11 mouse cellular contexts compared by ENCODE assay signal in the genomic region with DNA sequence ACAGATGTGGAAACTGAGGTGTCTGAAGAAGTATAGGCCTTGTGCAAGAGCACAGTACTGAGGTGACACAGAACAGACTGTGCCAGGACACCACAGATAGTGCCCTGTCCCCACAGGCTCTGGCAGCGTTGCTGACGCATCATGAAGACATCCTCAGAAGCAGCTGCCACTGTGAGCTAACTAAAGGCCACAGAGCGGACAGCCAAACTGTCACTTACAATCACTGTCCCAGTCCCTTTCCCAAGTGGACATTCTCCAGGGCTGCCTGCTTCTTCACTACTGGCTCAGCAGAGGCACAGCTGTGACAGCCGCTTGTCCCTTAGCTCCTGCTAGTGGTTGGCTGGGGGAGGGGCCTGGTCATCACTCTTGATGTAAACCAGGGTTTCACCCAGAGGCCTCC. TPM values are rescaled to one million over a fixed set of nuclear protein-coding genes. Genes with fewer than 3 reads are reported as not detected.
A peak's percentile ranks its signal among the peaks of the same experiment; 100 is the strongest.
DNase-seq lines count a peak whose midpoint lies in the region; ATAC-seq lines count a peak whose summit lies in the region.
"Had no signal": no experiment of that assay in that cellular context is flagged by ENCODE, and none has a peak within 500 bp of the region (broad histone marks: within the 10 kb centered on the region; RNA-seq: fewer than 3 reads in every experiment).

No protein-coding gene starts in this region.

- no peaks in the 10 kb centered on the region for H3K9me3 ChIP-seq in heart, embryonic 14.5 days (ENCODE audit: control insufficient read depth, low read length)
- H3K9me3 ChIP-seq in midbrain, embryonic 10.5 days (replicated peaks), result no peaks in the 10 kb centered on the region
- no peaks in the 10 kb centered on the region for H3K9me3 ChIP-seq in midbrain, embryonic 16.5 days (replicated peaks; ENCODE audit: control insufficient read depth, low read length, poor library complexity, severe bottlenecking)
- no peaks in the 10 kb centered on the region for H3K9me3 ChIP-seq in hindbrain, embryonic 14.5 days (ENCODE audit: control insufficient read depth, low read length)
- H3K9me3 ChIP-seq: forebrain, embryonic 15.5 days; midbrain, embryonic 15.5 days had no signal

- peaks cover 11 to 23% of the 10 kb centered on the region in 2 experiments for H3K4me1 ChIP-seq in heart, embryonic 14.5 days (ENCODE audit: control insufficient read depth in 2 of 2, insufficient read depth in 2 of 2, low read length in 2 of 2)
- H3K4me1 ChIP-seq in midbrain, embryonic 10.5 days, result peaks cover 11% of the 10 kb centered on the region; the same call in 1 of the 2 replicates
- no peaks in the 10 kb centered on the region for H3K4me1 ChIP-seq in midbrain, embryonic 16.5 days (ENCODE audit: control insufficient read depth, insufficient read depth, low read length)
- no peaks in the 10 kb centered on the region for H3K4me1 ChIP-seq in hindbrain, embryonic 14.5 days (replicated peaks; ENCODE audit: control insufficient read depth, insufficient read depth, low read length)
- H3K4me1 ChIP-seq: forebrain, embryonic 15.5 days; midbrain, embryonic 15.5 days had no signal

- no peaks in the 10 kb centered on the region for H3K36me3 ChIP-seq in heart, embryonic 14.5 days (ENCODE audit: control insufficient read depth, insufficient read depth, low read length)
- H3K36me3 ChIP-seq in midbrain, embryonic 10.5 days, result no peaks in the 10 kb centered on the region
- no peaks in the 10 kb centered on the region for H3K36me3 ChIP-seq in midbrain, embryonic 16.5 days (ENCODE audit: control insufficient read depth, insufficient read depth, low read length)
- H3K36me3 ChIP-seq in hindbrain, embryonic 14.5 days (replicated peaks; ENCODE audit: control insufficient read depth, insufficient read depth), result no peaks in the 10 kb centered on the region
- H3K36me3 ChIP-seq: forebrain, embryonic 15.5 days; midbrain, embryonic 15.5 days had no signal

- DNase-seq in heart, adult 11 months, result no peak
- no peak for DNase-seq in midbrain, embryonic 10.5 days (ENCODE audit: low spot score)
- DNase-seq in heart, postnatal 4 days, result peak; percentile 54
- DNase-seq in urinary bladder, postnatal 4 days (ENCODE audit: low spot score in 2 of 2), result no peak
- no peak for DNase-seq in hindbrain, embryonic 14.5 days (ENCODE audit: low spot score)
- no peak for DNase-seq in thymus, postnatal 36 days

- no peak overlapping the region for H3K9ac ChIP-seq in heart, embryonic 14.5 days (ENCODE audit: low read length)
- no peak overlapping the region for H3K9ac ChIP-seq in midbrain, embryonic 16.5 days (ENCODE audit: low read depth, low read length)
- H3K9ac ChIP-seq in hindbrain, embryonic 14.5 days, result no peak overlapping the region
- H3K9ac ChIP-seq: forebrain, embryonic 15.5 days; midbrain, embryonic 15.5 days had no signal

- peak; percentile 55; the same call in 1 of the 2 replicates for ATAC-seq in heart, embryonic 14.5 days (ENCODE audit: insufficient number of reproducible peaks, insufficient read depth, low FRiP score, low read depth)
- ATAC-seq in midbrain, embryonic 16.5 days, result no peak
- ATAC-seq in hindbrain, embryonic 14.5 days (ENCODE audit: low FRiP score), result no peak
- ATAC-seq: forebrain, embryonic 15.5 days; intestine, postnatal 0 days; midbrain, embryonic 15.5 days had no signal

- WGBS in heart, embryonic 14.5 days, result 26% methylated on average over 4 of the region's 4 CpGs
- 80% methylated on average over 4 of the region's 4 CpGs for WGBS in midbrain, embryonic 10.5 days
- WGBS in midbrain, embryonic 16.5 days, result 82% methylated on average over 4 of the region's 4 CpGs
- 75% methylated on average over 4 of the region's 4 CpGs for WGBS in hindbrain, embryonic 14.5 days

- H3K27me3 ChIP-seq in heart, embryonic 14.5 days (ENCODE audit: control insufficient read depth, insufficient read depth, low read length), result no peaks in the 10 kb centered on the region
- no peaks in the 10 kb centered on the region for H3K27me3 ChIP-seq in midbrain, embryonic 10.5 days (ENCODE audit: low read depth, poor library complexity, severe bottlenecking)
- no peaks in the 10 kb centered on the region for H3K27me3 ChIP-seq in midbrain, embryonic 16.5 days (ENCODE audit: control insufficient read depth, insufficient read depth, low read depth, low read length)
- no peaks in the 10 kb centered on the region for H3K27me3 ChIP-seq in hindbrain, embryonic 14.5 days (ENCODE audit: control insufficient read depth, insufficient read depth, low read length)
- H3K27me3 ChIP-seq: forebrain, embryonic 15.5 days; midbrain, embryonic 15.5 days had no signal

- H3K4me2 ChIP-seq in heart, embryonic 14.5 days (ENCODE audit: low read length), result no peak overlapping the region
- H3K4me2 ChIP-seq in midbrain, embryonic 16.5 days (ENCODE audit: low read length), result no peak overlapping the region
- H3K4me2 ChIP-seq in hindbrain, embryonic 14.5 days (replicated peaks), result no peak overlapping the region
- H3K4me2 ChIP-seq: forebrain, embryonic 15.5 days; midbrain, embryonic 15.5 days had no signal

- H3K4me3 ChIP-seq in heart, embryonic 14.5 days (ENCODE audit: control insufficient read depth in 1 of 2, insufficient read depth in 1 of 2, low read depth in 1 of 2, low read length in 2 of 2), result no peak overlapping the region
- H3K4me3 ChIP-seq in midbrain, embryonic 10.5 days, result no peak overlapping the region
- no peak overlapping the region for H3K4me3 ChIP-seq in midbrain, embryonic 16.5 days (ENCODE audit: low read depth, low read length)
- no peak overlapping the region for H3K4me3 ChIP-seq in hindbrain, embryonic 14.5 days (replicated peaks; ENCODE audit: low read length)
- H3K4me3 ChIP-seq: forebrain, embryonic 15.5 days; midbrain, embryonic 15.5 days had no signal

- H3K27ac ChIP-seq in heart, embryonic 14.5 days (replicated peaks in 1 of 2; ENCODE audit: control insufficient read depth in 1 of 2, insufficient read depth in 1 of 2, low read depth in 2 of 2, low read length in 2 of 2), result peak overlapping the region; percentile 15 to 58; a peak in 3 of 4 replicates
- H3K27ac ChIP-seq in midbrain, embryonic 10.5 days (replicated peaks), result 0 out of 2 replicates have a peak overlapping the region, but pooled peaks have one; percentile 10
- no peak overlapping the region for H3K27ac ChIP-seq in midbrain, embryonic 16.5 days (ENCODE audit: low read length)
- H3K27ac ChIP-seq in hindbrain, embryonic 14.5 days, result no peak overlapping the region
- H3K27ac ChIP-seq: forebrain, embryonic 15.5 days; midbrain, embryonic 15.5 days had no signal

RNA-seq across cellular contexts. Expression of gene Afap1l2, which starts 33.9 kb away (rescaled TPM):
- 0.84 and 0.88 TPM in 2 replicates for polyA plus RNA-seq in heart, embryonic 14.5 days (2014; fragmentation: Nextera tagmentation; extraction: Ambion mirVana)
- 3.6 and 4.5 TPM in 2 replicates for polyA plus RNA-seq in midbrain, embryonic 10.5 days (2016; fragmentation: Nextera tagmentation; extraction: Ambion mirVana)
- 9.5 and 11.7 TPM in 2 replicates for polyA plus RNA-seq in midbrain, embryonic 16.5 days (2015; fragmentation: Nextera tagmentation; extraction: Ambion mirVana)
- 10 to 100 TPM; 10.1 to 11.9 TPM for total RNA-seq in heart, postnatal 4 days (2021)
- 13.7 and 16.2 TPM in 2 replicates for polyA plus RNA-seq in hindbrain, embryonic 14.5 days (2014; fragmentation: Nextera tagmentation; extraction: Ambion mirVana)

Comparison
In these comparisons a context has a peak if more than half of its experiments do, and no peak if none do; other contexts are left out.
1. H3K27ac ChIP-seq: peak in heart, embryonic 14.5 days (2 of 2) and midbrain, embryonic 10.5 days (single experiment); none in midbrain, embryonic 16.5 days (single experiment) and hindbrain, embryonic 14.5 days (single experiment).